Mouse (Mus musculus) R1 (cell line): ENCODE data around the gene Igflr1.

Experiments
- DNase-seq: peaks from one replicate; pipeline ENCODE4 v3.0.0-alpha.2; 2018; ENCODE audit warnings: low read depth, low spot score

Gene Igflr1

GRCm38 (mm10) chr7:30553810-30554584 is 11.2 kb upstream of the Igflr1 start:
- no peak for DNase-seq

GRCm38 (mm10) chr7:30556894-30557536 is 8.2 kb upstream of the Igflr1 start:
- peak; percentile 40 for DNase-seq

- DNase-seq, result peak; percentile 39
Measured at GRCm38 (mm10) chr7:30557901-30558514, 7.2 kb upstream of the Igflr1 start.

GRCm38 (mm10) chr7:30558656-30559442 is 6.4 kb upstream of the Igflr1 start:
- DNase-seq, result no peak

- peak; percentile 99 for DNase-seq
Measured at GRCm38 (mm10) chr7:30559443-30559954, 5.7 kb upstream of the Igflr1 start, which contains the start of gene Lin37. TSS of gene Lin37 (minus strand) at chr7:30559838.

GRCm38 (mm10) chr7:30560296-30560695 is 4.9 kb upstream of the Igflr1 start:
- DNase-seq, result no peak

GRCm38 (mm10) chr7:30562526-30563116 is 2.6 kb upstream of the Igflr1 start:
- DNase-seq, result no peak

GRCm38 (mm10) chr7:30563117-30563905 is 1.9 kb upstream of the Igflr1 start, which contains the start of the genes U2af1l4, Gm49396 and Psenen:
TSS of gene U2af1l4 (plus strand) at chr7:30563301.
TSS of gene Gm49396 (plus strand) at chr7:30563344.
TSS of gene Psenen (minus strand) at chr7:30563627.
- peak; percentile 99 for DNase-seq

GRCm38 (mm10) chr7:30563906-30564280 is 1.3 kb upstream of the Igflr1 start:
- DNase-seq, result peak; percentile 66

- no peak for DNase-seq
Measured at GRCm38 (mm10) chr7:30566033-30566432, 806 bp downstream of the Igflr1 start.

- DNase-seq, result no peak
Measured at GRCm38 (mm10) chr7:30567555-30567954, 2.3 kb downstream of the Igflr1 start.

GRCm38 (mm10) chr7:30572389-30572788 is 7.2 kb downstream of the Igflr1 start:
- no peak for DNase-seq

- no peak for DNase-seq
Measured at GRCm38 (mm10) chr7:30572969-30573368, 7.7 kb downstream of the Igflr1 start.

- DNase-seq, result no peak
Measured at GRCm38 (mm10) chr7:30579950-30580349, 14.7 kb downstream of the Igflr1 start.

GRCm38 (mm10) chr7:30581547-30581946 is 16.3 kb downstream of the Igflr1 start:
- no peak for DNase-seq

GRCm38 (mm10) chr7:30584339-30584738 is 19.1 kb downstream of the Igflr1 start:
- DNase-seq, result no peak

- DNase-seq, result no peak
Measured at GRCm38 (mm10) chr7:30585170-30585569, 19.9 kb downstream of the Igflr1 start.

- DNase-seq, result no peak
Measured at GRCm38 (mm10) chr7:30586455-30587020, 21.3 kb downstream of the Igflr1 start.

- DNase-seq, result peak; percentile 42
Measured at GRCm38 (mm10) chr7:30587842-30588667, 22.8 kb downstream of the Igflr1 start.
